Mouse (Mus musculus) lung, embryonic 14.5 days (tissue): ENCODE results near the gene Prss50. TPM values are rescaled to one million over a fixed set of nuclear protein-coding genes. Genes with fewer than 3 reads are reported as not detected.

Experiments
- ATAC-seq: fragments of 200-750 bp; cut with Nextera tagmentation; 2 replicates; pipeline ENCODE4 v1.8.0; 2017; ENCODE audit warnings: mild to moderate bottlenecking, moderate TSS enrichment, moderate library complexity; ENCODE audit not compliant: insufficient read depth
- DNase-seq: peaks from one replicate; pipeline ENCODE4 v3.0.0-alpha.2; 2015
- H3K27ac ChIP-seq: fragments of 300-500 bp; sonication (generic); 2 replicates; pipeline ENCODE4 v1.5.1; 2014; ENCODE audit warnings: low read depth, mild to moderate bottlenecking, moderate library complexity
- H3K27me3 ChIP-seq: fragments of 300-500 bp; sonication (generic); 2 replicates; pipeline ENCODE4 v1.6.1; 2014; ENCODE audit warnings: low read length, control low read depth; ENCODE audit not compliant: insufficient read depth
- H3K36me3 ChIP-seq: fragments of 300-500 bp; sonication (generic); 2 replicates; pipeline ENCODE4 v1.6.1; 2014; ENCODE audit warnings: control low read depth; ENCODE audit not compliant: insufficient read depth
- H3K4me1 ChIP-seq: fragments of 300-500 bp; sonication (generic); 2 replicates; pipeline ENCODE4 v1.6.1; 2014; ENCODE audit warnings: antibody characterized with exemption, control low read depth; ENCODE audit not compliant: insufficient read depth
- H3K4me2 ChIP-seq: fragments of 300-500 bp; sonication (generic); 2 replicates; pipeline ENCODE4 v1.6.1; 2014; ENCODE audit warnings: mild to moderate bottlenecking
- H3K4me3 ChIP-seq: fragments of 300-500 bp; sonication (generic); 2 replicates; pipeline ENCODE4 v1.5.1; 2014; ENCODE audit warnings: low read depth, low read length
- H3K9ac ChIP-seq: fragments of 300-500 bp; sonication (generic); 2 replicates; pipeline ENCODE4 v1.6.1; 2014
- H3K9me3 ChIP-seq: fragments of 300-500 bp; sonication (generic); 2 replicates; pipeline ENCODE4 v1.6.1; 2016; ENCODE audit warnings: low read depth, low read length, control low read depth
- CTCF ChIP-seq: IDR thresholded peaks from 2 replicates; pipeline ENCODE4 v1.5.1; 2016; ENCODE audit warnings: antibody characterized with exemption, low read depth
- WGBS: fragments of 180-500 bp; shearing (Covaris S2); extraction: QIAGEN DNeasy Blood & Tissue Kit; methylation state at CpG from one replicate; pipeline ENCODE4 v1.1.7; 2014; 5-methylcytosine and 5-hydroxymethylcytosine counted together
- polyA plus RNA-seq: library from polyadenylated mRNA; unstranded; fragments of >200 nt; fragmentation: Nextera tagmentation; extraction: Ambion mirVana; gene quantifications from 2 replicates; pipeline ENCODE4 v1.2.1, GENCODE M21; 2014

Prss50 gene
- polyA plus RNA-seq, 1 experiment from 2014 or later: not detected

DNA sequence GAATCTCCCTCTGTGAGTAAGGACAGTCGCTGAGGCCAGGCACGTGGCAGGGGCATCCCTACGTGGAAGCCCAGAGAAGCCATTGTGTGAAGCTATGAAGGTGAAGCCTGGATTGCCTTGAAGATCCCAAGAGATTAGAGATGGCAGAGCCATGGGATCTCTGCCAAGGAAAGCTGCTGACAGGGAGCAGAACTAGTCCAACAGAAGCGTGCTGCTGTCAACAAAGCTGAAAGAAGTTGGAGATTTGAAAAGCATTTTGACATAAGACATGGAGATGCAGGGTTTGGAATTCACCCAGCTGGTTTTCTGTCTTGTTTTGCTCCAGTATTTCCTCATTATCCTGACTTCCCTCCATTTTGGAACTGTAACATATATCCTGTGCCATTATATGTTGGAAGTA, 44.5 kb downstream of the Prss50 start:
- Histone ChIP-seq H3K9me3 (no peaks in the 10 kb centered on the region), H3K4me2 (no peak overlapping the region), H3K4me3 (no peak overlapping the region), H3K27ac (no peak overlapping the region), H3K4me1 (no peaks in the 10 kb centered on the region), H3K9ac (no peak overlapping the region), H3K27me3 (no peaks in the 10 kb centered on the region), H3K36me3 (no peaks in the 10 kb centered on the region)
- DNase-seq (no peak), ATAC-seq (no peak)
- WGBS: 78% methylated on average over 4 of the region's 4 CpGs
- no peak for TF ChIP-seq CTCF

- ATAC-seq: no peak
- no peaks in the 10 kb centered on the region for H3K27me3 ChIP-seq
These were observed 49.6 kb downstream of the Prss50 start for GRCm38 (mm10) chr9:110907201-110907837.

DNA sequence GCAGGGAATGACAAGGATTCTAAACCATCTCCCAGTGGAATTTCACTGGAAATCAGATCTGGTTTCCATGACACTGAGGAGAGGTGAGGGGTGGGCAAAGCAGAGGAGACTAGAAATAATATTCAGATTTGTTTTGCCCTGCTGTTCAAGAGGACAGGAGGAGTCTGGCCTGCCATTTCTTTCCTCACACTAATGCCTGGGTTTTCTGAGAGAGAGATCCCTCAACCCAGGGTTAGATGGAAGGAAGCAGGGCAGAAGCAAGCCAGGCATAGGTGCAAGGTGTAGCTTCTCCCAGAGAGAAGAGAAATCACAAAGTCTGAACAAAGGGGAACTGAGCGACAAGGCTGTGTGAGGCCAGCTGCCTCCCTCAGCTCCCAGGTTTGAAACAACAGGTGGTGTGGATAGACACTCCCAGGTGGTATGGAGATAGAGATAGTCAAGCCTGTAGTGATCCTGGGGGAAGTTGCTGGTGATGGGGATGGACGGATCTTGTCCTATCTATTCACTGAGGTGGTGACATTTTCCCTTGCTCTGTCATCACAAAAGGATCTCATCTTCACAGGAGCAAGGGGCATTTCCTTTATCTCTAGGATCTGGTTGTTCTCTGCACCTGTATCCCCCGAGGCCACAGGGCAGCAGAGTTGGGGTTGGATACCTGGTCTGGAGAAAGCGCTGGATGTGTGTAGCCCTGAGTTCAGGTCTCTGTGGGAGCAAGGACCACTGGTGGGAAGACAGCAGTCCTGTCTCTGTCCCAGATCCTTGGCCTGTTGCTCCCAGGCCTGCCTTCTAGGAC, 50.3 kb downstream of the Prss50 start:
- 71% methylated on average over 4 of the region's 4 CpGs for WGBS
- H3K9ac ChIP-seq: no peak overlapping the region
- DNase-seq: no peak

More at GRCm38 (mm10) chr9:110907201-110907837, 49.6 kb downstream of the Prss50 start:
- Histone ChIP-seq H3K9ac (no peak overlapping the region), H3K27ac (no peak overlapping the region), H3K36me3 (no peaks in the 10 kb centered on the region), H3K4me1 (no peaks in the 10 kb centered on the region), H3K9me3 (no peaks in the 10 kb centered on the region), H3K4me3 (no peak overlapping the region), H3K4me2 (no peak overlapping the region)
- no peak for TF ChIP-seq CTCF
- WGBS: 86% methylated on average over 11 of the region's 11 CpGs
- DNase-seq: no peak

GRCm38 (mm10) chr9:110908631-110909016, 50.9 kb downstream of the Prss50 start:
- 90% methylated on average over 3 of the region's 3 CpGs for WGBS
- Histone ChIP-seq H3K4me3 (no peak overlapping the region), H3K4me1 (no peaks in the 10 kb centered on the region), H3K27me3 (no peaks in the 10 kb centered on the region), H3K4me2 (no peak overlapping the region), H3K27ac (no peak overlapping the region), H3K9ac (no peak overlapping the region), H3K9me3 (no peaks in the 10 kb centered on the region), H3K36me3 (no peaks in the 10 kb centered on the region)
- no peak for TF ChIP-seq CTCF
- DNase-seq: no peak
- ATAC-seq: no peak

More for the DNA sequence above, 50.3 kb downstream of the Prss50 start:
- Histone ChIP-seq H3K36me3 (no peaks in the 10 kb centered on the region), H3K27ac (no peak overlapping the region), H3K9me3 (no peaks in the 10 kb centered on the region), H3K4me1 (no peaks in the 10 kb centered on the region), H3K4me3 (no peak overlapping the region), H3K4me2 (no peak overlapping the region), H3K27me3 (no peaks in the 10 kb centered on the region)
- no peak for TF ChIP-seq CTCF
- no peak for ATAC-seq

- no peak overlapping the region for H3K4me2 ChIP-seq
- DNase-seq (no peak), ATAC-seq (no peak)
- 69% methylated on average over 6 of the region's 6 CpGs for WGBS
- TF ChIP-seq CTCF: no peak
- no peak overlapping the region for H3K27ac ChIP-seq
- H3K9me3 ChIP-seq: no peaks in the 10 kb centered on the region
- H3K36me3 ChIP-seq: no peaks in the 10 kb centered on the region
- H3K9ac ChIP-seq: no peak overlapping the region
- H3K4me1 ChIP-seq: no peaks in the 10 kb centered on the region
- H3K27me3 ChIP-seq: no peaks in the 10 kb centered on the region
- no peak overlapping the region for H3K4me3 ChIP-seq
These were observed 51.7 kb downstream of the Prss50 start for GRCm38 (mm10) chr9:110909371-110909967.

Other genes starting within 250 kb of the Prss50 start
- 26.7 and 29.9 TPM in 2 replicates for gene Nradd, start 233.5 kb upstream of the Prss50 start, polyA plus RNA-seq
- gene Nbeal2, start 203.8 kb upstream of the Prss50 start, polyA plus RNA-seq: 3.2 and 3.8 TPM in 2 replicates
- gene Ccdc12, start 201.5 kb upstream of the Prss50 start, polyA plus RNA-seq: 143 and 155 TPM in 2 replicates
- 1.9 TPM in 2 replicates for gene Myl3, start 116.1 kb upstream of the Prss50 start, polyA plus RNA-seq
- gene Pth1r, start 110.8 kb upstream of the Prss50 start, polyA plus RNA-seq: 88.6 and 97.8 TPM in 2 replicates
- gene Prss42, start 59.8 kb upstream of the Prss50 start, polyA plus RNA-seq: not detected in 2 replicates
- not detected in 2 replicates for gene Prss44, start 44.0 kb upstream of the Prss50 start, polyA plus RNA-seq
- not detected in 2 replicates for gene Prss43, start 31.3 kb upstream of the Prss50 start, polyA plus RNA-seq
- gene Prss45, start 23.4 kb upstream of the Prss50 start, polyA plus RNA-seq: 0.15 TPM in 1 of 2 replicates, not detected in the other
- gene Prss46, start 13.5 kb upstream of the Prss50 start, polyA plus RNA-seq: not detected in 2 replicates
- 4.5 and 5.1 TPM in 2 replicates for gene Als2cl, start 21.9 kb downstream of the Prss50 start, polyA plus RNA-seq
- 0.21 and 0.31 TPM in 2 replicates for gene Tmie, start 22.1 kb downstream of the Prss50 start, polyA plus RNA-seq
- not detected in 2 replicates for gene Fam240a, start 58.9 kb downstream of the Prss50 start, polyA plus RNA-seq
- not detected in 2 replicates for gene Tdgf1, start 88.2 kb downstream of the Prss50 start, polyA plus RNA-seq
- gene Lrrc2, start 93.6 kb downstream of the Prss50 start, polyA plus RNA-seq: 0.12 TPM in 1 of 2 replicates, not detected in the other
- gene Rtp3, start 132.6 kb downstream of the Prss50 start, polyA plus RNA-seq: 0.15 and 0.41 TPM in 2 replicates
- gene Ltf, start 161.3 kb downstream of the Prss50 start, polyA plus RNA-seq: 0.17 and 2.5 TPM in 2 replicates
- 2.1 and 2.9 TPM in 2 replicates for gene Ccrl2, start 199.6 kb downstream of the Prss50 start, polyA plus RNA-seq